Mouse (Mus musculus) megakaryocyte, embryonic 14.5 days (primary cell): ENCODE measurements around the gene Gm42688. TPM values are rescaled to one million over a fixed set of nuclear protein-coding genes. Genes with fewer than 3 reads are reported as not detected.
A peak's percentile ranks its signal among the peaks of the same experiment; 100 is the strongest.

Experiments used
- H3K27me3 ChIP-seq: replicated peaks from 2 replicates; pipeline ENCODE3; 2012; ENCODE audit warnings: inconsistent platforms
- H3K36me3 ChIP-seq: replicated peaks from 2 replicates; pipeline ENCODE3; 2012; ENCODE audit warnings: low read length, inconsistent platforms, mixed read lengths
- H3K4me1 ChIP-seq: 2 replicates; pipeline ENCODE4 v1.6.1; 2012; ENCODE audit warnings: inconsistent platforms
- H3K4me3 ChIP-seq: replicated peaks from 2 replicates; pipeline ENCODE3; 2012; ENCODE audit warnings: moderate library complexity, mild to moderate bottlenecking, inconsistent platforms
- H3K9me3 ChIP-seq: 2 replicates; pipeline ENCODE4 v1.6.1; 2012; ENCODE audit warnings: inconsistent platforms
- FLI1 ChIP-seq: IDR thresholded peaks from 2 replicates; pipeline ENCODE4 v1.6.1; 2012; ENCODE audit warnings: low read length, inconsistent platforms, mixed read lengths
- GATA1 ChIP-seq: IDR thresholded peaks from 3 replicates; pipeline ENCODE4 v1.6.1; 2012; ENCODE audit warnings: mixed read lengths, low read length, inconsistent platforms, borderline replicate concordance
- polyA plus RNA-seq: library from polyadenylated mRNA; stranded (reverse); fragments of >175 nt; gene quantifications from 2 replicates; pipeline ENCODE4 v1.2.3, GENCODE M21; 2012; ENCODE audit warnings: low replicate concordance; ENCODE audit not compliant: insufficient read depth

Gene Gm42688
- polyA plus RNA-seq, 1 experiment, result 2.7 TPM

DNA sequence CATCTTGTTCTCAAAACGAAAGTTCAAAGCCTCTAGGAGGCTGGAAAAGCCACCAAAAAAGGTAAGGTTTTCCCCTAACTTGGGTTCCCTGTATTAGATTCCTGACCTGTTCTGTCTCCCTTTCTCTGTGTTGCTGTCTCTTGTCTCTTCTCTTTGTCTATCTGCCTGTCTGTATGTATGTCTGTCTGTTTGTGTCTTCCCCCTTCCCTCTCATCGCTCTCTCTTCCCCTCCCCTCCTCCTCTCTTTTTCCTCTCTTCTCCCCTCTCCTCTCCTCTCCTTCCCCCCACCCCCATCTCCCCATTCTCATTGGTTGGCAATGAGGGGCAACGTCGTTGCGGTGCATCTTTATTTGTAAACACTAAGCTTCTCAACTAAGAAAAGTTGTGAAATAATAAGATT, 23.9 kb downstream of the Gm42688 start, which contains the start of gene Ino80b:
TSS of gene Ino80b (minus strand) at position 101 of the 400 bp plus-strand sequence.
- Histone ChIP-seq H3K4me3 (peak within 1 kb of the TSS; percentile 92), H3K9me3 (no peaks in the 10 kb centered on the region), H3K27me3 (no peaks in the 10 kb centered on the region), H3K4me1 (peaks cover 57% of the 10 kb centered on the region), H3K36me3 (peaks cover 10% of the 10 kb centered on the region)
- TF ChIP-seq GATA1, result no peak
- no peak for TF ChIP-seq FLI1

DNA sequence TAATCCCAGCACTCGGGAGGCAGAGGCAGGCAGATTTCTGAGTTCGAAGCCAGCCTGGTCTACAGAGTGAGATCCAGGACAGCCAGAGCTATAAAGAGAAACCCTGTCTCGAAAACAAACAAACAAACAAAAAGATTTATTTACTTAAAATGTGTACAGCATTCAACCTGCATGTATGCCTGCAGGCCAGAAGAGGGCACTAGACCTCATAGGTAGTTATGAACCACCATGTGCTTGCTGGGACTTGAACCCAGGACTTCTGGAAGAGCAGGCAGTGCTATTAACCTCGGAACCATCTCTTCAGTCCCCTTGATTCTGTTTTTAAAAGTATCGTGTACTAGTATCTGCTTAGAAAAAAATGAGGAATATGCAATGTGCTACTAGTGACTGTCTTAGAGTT, 26.0 kb downstream of the Gm42688 start:
- TF ChIP-seq FLI1 (no peak), GATA1 (no peak)
- Histone ChIP-seq H3K4me3 (no peak overlapping the region), H3K9me3 (no peaks in the 10 kb centered on the region), H3K36me3 (peaks cover 10% of the 10 kb centered on the region), H3K27me3 (no peaks in the 10 kb centered on the region), H3K4me1 (peaks cover 61% of the 10 kb centered on the region)

- Histone ChIP-seq H3K9me3 (no peaks in the 10 kb centered on the region), H3K36me3 (no peaks in the 10 kb centered on the region), H3K27me3 (no peaks in the 10 kb centered on the region), H3K4me1 (peaks cover 52% of the 10 kb centered on the region), H3K4me3 (peak overlapping the region; percentile 79)
- TF ChIP-seq FLI1 (no peak), GATA1 (no peak)
These were observed 30.1 kb downstream of the Gm42688 start for GRCm38 (mm10) chr6:83131469-83132034.

DNA sequence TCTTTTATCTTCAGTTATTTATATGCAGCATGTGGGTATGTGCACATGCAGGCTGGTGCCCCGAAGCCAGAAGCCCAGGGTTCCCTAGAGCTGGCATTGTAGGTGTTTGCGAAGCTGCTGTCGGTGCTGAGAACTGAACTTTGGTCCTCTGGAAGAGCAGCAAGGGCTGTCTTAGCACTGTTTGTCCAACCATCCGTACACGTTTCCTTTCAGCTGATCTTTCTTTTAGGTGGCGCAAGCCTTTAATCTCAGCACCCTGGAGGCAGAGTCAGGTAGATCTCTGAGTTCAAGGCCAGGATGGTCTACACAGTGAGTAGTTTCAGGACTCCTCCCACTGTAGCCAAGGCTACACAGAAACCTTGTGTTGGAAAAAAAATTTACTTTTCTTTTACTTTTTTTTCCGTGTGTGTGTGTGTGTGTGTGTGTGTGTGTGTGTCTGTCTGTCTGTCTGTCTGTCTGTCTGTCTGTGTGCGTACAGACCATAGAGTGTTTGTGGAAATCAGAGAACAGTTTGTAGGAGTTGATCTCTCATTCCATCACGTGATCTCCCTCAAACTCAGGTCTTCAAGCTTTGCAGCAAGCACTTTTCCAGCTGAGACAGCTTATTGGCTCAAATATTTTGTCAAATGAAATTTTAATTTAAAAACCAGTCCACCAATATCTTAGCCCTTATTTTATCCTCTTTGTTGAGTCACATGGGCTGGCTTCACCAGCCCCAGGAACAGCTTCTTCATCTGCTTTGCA, 30.9 kb downstream of the Gm42688 start:
- H3K9me3 ChIP-seq, result no peaks in the 10 kb centered on the region
- TF ChIP-seq GATA1 (no peak), FLI1 (no peak)
- no peak overlapping the region for H3K4me3 ChIP-seq
- no peaks in the 10 kb centered on the region for H3K36me3 ChIP-seq
- H3K4me1 ChIP-seq, result peaks cover 60% of the 10 kb centered on the region
- no peaks in the 10 kb centered on the region for H3K27me3 ChIP-seq

DNA sequence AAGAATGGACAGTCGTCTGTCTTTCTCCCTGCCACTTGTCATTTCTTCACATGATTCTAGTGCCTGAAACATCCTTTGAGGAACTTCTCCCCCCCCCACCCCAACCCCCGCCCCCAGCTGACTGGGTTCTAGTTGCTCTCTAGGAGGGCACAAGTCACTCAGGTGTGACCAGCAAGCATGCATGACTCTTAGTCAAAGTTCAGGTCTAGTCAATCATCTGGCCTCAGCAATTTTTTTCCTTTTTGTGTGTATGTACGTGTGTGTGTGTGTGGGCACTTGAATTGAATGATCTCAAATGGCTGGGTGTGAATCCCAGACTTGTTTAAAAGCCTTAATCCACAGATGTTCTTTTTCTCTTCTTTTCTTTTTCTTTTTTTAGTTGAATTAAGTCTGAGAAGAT, 32.8 kb downstream of the Gm42688 start:
- Histone ChIP-seq H3K27me3 (no peaks in the 10 kb centered on the region), H3K4me3 (peak overlapping the region; percentile 42), H3K36me3 (no peaks in the 10 kb centered on the region), H3K4me1 (peaks cover 69% of the 10 kb centered on the region), H3K9me3 (no peaks in the 10 kb centered on the region)
- TF ChIP-seq GATA1 (no peak), FLI1 (no peak)

GRCm38 (mm10) chr6:83134951-83135513, 33.6 kb downstream of the Gm42688 start, which contains the start of gene Rtkn:
Rtkn (plus strand) TSS chr6:83135463.
- no peaks in the 10 kb centered on the region for H3K9me3 ChIP-seq
- peaks cover 2% of the 10 kb centered on the region for H3K27me3 ChIP-seq
- no peaks in the 10 kb centered on the region for H3K36me3 ChIP-seq
- peaks cover 69% of the 10 kb centered on the region for H3K4me1 ChIP-seq
- TF ChIP-seq FLI1, result no peak
- TF ChIP-seq GATA1, result no peak
- peak within 1 kb of the TSS; percentile 94 for H3K4me3 ChIP-seq

DNA sequence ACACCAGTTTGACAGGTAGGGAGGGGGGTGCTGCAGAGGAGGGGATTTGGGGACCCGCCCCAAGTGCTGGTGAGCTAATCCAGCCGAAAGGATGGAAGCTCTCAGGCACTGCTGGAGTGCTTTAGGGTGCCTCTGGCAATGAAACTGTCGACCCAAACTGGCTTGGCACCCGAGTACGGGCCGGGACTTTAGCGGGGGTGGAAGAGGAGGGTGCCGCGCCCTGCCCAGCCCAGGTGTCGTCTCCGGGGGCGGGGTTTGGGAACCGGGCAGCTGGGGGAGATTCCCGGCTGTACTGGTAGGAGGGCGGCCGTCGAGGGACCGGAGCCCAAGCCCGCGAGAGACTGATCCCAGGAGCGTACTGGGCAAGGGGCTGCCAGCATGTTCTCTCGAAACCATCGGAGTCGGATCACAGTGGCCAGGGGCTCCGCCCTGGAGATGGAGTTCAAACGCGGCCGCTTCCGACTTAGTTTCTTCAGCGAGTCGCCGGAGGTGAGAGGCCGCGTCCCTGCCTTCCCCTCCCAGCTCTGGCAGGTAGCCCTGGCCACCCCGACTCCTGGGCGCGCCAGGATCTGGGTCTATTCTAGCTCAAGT, 34.2 kb downstream of the Gm42688 start:
- TF ChIP-seq GATA1 (no peak), FLI1 (no peak)
- H3K27me3 ChIP-seq, result peaks cover 3% of the 10 kb centered on the region
- no peaks in the 10 kb centered on the region for H3K36me3 ChIP-seq
- peak overlapping the region; percentile 94 for H3K4me3 ChIP-seq
- H3K4me1 ChIP-seq, result peaks cover 67% of the 10 kb centered on the region
- H3K9me3 ChIP-seq, result no peaks in the 10 kb centered on the region

DNA sequence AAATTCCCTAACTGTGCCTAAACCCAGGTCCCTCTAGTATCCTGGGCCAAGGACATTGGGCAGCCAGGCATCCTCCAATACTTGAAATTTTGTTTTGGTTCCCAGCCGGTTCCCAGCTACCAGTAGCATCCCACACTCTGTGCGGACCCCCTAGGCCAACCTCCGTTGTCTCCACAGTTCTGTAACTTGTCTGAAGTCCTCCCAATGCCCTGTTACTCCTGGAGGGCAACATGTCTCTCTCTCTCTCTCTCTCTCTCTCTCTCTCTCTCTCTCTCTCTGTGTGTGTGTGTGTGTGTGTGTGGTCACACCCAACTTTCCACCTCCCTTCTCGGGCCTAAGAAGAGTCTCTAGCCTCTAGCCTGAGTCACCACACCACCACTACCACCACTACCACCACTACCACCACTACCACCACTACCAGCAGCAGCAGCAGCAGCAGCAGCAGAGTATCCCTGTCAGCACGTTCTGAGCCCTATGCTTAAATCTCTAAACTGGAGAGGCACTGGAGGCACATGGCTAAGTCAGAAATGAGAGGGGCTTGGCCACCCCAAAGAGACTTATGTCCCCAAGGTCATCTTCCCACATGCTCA, 35.0 kb downstream of the Gm42688 start:
- no peaks in the 10 kb centered on the region for H3K36me3 ChIP-seq
- TF ChIP-seq FLI1 (no peak), GATA1 (no peak)
- no peaks in the 10 kb centered on the region for H3K9me3 ChIP-seq
- H3K4me3 ChIP-seq, result peak overlapping the region; percentile 94
- peaks cover 65% of the 10 kb centered on the region for H3K4me1 ChIP-seq
- H3K27me3 ChIP-seq, result peaks cover 6% of the 10 kb centered on the region

DNA sequence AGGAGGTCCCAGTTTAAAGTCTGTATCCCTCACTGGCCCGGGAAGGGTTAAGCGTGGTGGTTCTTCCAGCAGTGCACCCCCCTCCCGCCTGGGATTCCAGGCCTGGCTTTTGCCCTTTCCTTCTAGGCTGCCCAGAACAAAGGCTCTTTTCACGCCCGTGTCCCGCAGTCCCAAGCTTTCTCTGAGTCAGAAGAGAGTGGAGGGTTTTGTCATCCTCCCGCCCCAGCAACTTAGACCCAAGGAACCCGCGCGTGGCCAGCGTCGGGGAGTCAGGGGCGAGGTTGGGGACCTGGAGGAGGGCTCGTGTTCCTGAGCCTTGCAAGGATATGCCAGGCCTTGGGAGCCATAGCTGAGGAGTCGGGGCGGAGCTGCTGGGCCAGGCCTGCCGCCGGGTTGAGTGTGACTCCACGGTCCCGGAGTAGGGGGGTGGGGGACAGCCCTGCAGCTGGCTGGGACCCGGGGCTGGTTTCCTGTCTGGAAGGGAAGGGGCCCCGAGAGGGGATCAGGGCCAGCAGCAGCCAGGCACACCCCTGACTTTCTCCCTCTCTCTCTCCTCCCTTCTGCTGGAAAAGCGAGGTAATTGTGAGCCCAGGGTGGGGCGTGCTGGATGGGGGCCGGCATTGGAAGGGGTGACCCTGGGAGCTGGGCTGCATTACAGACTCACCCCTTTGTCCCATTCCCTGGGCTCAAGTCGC, 35.6 kb downstream of the Gm42688 start:
- Histone ChIP-seq H3K4me3 (peak overlapping the region; percentile 94), H3K27me3 (peaks cover 10% of the 10 kb centered on the region), H3K9me3 (no peaks in the 10 kb centered on the region), H3K4me1 (peaks cover 65% of the 10 kb centered on the region), H3K36me3 (no peaks in the 10 kb centered on the region)
- TF ChIP-seq FLI1, result no peak
- no peak for TF ChIP-seq GATA1
